Mouse (Mus musculus): ENCODE measurements around the gene Rtkn. TPM values are rescaled to one million over a fixed set of nuclear protein-coding genes. Genes with fewer than 3 reads are reported as not detected.

The Rtkn gene
- total and polyA plus RNA-seq, 3 experiments, result 5.4 to 8.3 TPM; not detected in 1

GRCm38 (mm10) chr6:83171063-83171462, 35.8 kb downstream of the Rtkn start:
- Histone ChIP-seq H3K9ac (ENCODE audit: control insufficient read depth, low read depth, low read length, poor library complexity, severe bottlenecking) (no peak overlapping the region), H3K9me3 (replicated peaks; ENCODE audit: insufficient read depth, low read length) (no peaks in the 10 kb centered on the region), H3K27me3 (ENCODE audit: control insufficient read depth in 1 of 2, insufficient read depth in 2 of 2, low read length in 2 of 2) (no peaks in the 10 kb centered on the region), H3K4me3 (ENCODE audit: control insufficient read depth in 1 of 2, insufficient read depth in 1 of 2, low read depth in 2 of 2, low read length in 2 of 2) (no peak overlapping the region), H3K36me3 (ENCODE audit: control insufficient read depth in 1 of 2, insufficient read depth in 2 of 2, low read length in 2 of 2) (peaks cover 0 to 7% of the 10 kb centered on the region in 2 experiments; a peak in 2 of 4 replicates), H3K79me2 (ENCODE audit: control insufficient read depth, insufficient read depth, low read length, poor library complexity) (peaks cover 3% of the 10 kb centered on the region), H3K27ac (ENCODE audit: control insufficient read depth, low read depth, low read length) (no peak overlapping the region), H3K4me1 (ENCODE audit: control insufficient read depth in 1 of 2, insufficient read depth in 2 of 2, low read length in 2 of 2) (peaks cover 4 to 8% of the 10 kb centered on the region in 2 experiments; a peak in 3 of 4 replicates)
- TF ChIP-seq GABPA (IDR thresholded peaks at IDR 0.05; ENCODE audit: low read depth, low read length) (no peak), POLR2AphosphoS5 (IDR thresholded peaks at IDR 0.05; ENCODE audit: borderline replicate concordance, low read depth, low read length) (no peak), CHD1 (IDR thresholded peaks at IDR 0.05; ENCODE audit: low read depth, low read length) (no peak), ZMIZ1 (IDR thresholded peaks at IDR 0.05; ENCODE audit: low read depth, low read length) (no peak), ETS1 (IDR thresholded peaks at IDR 0.05; ENCODE audit: low read depth, low read length) (no peak), ZC3H11A (IDR thresholded peaks at IDR 0.05; ENCODE audit: low read depth, low read length) (no peak)
- DNase-seq (ENCODE audit: low read depth, low spot score), result no peak

DNA sequence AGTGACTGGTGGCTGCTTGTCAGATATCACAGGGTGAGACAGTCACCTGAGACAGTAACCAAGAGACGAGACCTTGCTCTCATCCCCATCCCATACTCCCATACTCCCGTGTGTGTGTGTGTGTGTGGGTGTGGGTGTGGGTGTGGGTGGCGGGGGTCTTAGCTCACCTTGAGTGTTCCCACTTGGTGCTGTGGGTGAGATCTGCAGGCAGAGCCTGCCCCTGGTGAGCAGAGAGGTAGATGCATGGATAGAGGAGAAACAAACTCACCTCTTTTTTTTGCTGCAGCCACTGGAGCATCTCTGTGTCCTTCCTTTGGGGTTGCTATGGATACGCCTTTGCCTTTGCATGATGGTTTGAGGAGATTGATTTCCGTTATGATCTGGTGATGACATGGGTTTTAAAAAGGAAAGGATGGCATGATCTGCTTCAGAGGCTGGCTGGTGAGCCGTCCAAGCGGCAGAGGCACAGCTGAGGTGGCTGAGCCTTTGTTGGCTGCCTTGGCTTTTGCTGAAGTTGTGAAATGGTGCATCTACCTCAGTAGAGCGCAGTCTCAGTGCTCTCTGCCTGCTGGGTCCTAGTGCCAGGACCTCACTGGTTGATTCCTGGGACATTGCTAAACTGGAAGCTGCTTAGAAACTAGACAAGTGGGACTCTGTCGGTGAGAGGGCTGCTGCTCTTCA, 37.1 kb downstream of the Rtkn start:
- peaks cover 0 to 7% of the 10 kb centered on the region in 2 experiments; a peak in 2 of 4 replicates for H3K4me1 ChIP-seq (ENCODE audit: control insufficient read depth in 1 of 2, insufficient read depth in 2 of 2, low read length in 2 of 2)
- H3K27ac ChIP-seq (ENCODE audit: control insufficient read depth, low read depth, low read length), result no peak overlapping the region
- DNase-seq (ENCODE audit: low read depth, low spot score), result no peak
- H3K27me3 ChIP-seq (ENCODE audit: control insufficient read depth in 1 of 2, insufficient read depth in 2 of 2, low read length in 2 of 2), result no peaks in the 10 kb centered on the region
- no peak overlapping the region for H3K9ac ChIP-seq (ENCODE audit: control insufficient read depth, low read depth, low read length, poor library complexity, severe bottlenecking)
- TF ChIP-seq POLR2A (IDR thresholded peaks at IDR 0.05; ENCODE audit: control insufficient read depth in 1 of 2, insufficient read depth in 1 of 2, low read depth in 1 of 2, low read length in 2 of 2, poor library complexity in 1 of 2), result no peak
- TF ChIP-seq GATA1 (IDR thresholded peaks at IDR 0.05; ENCODE audit: low read depth, low read length), result no peak
- TF ChIP-seq CHD1 (IDR thresholded peaks at IDR 0.05; ENCODE audit: low read depth, low read length), result no peak
- no peak for TF ChIP-seq EP300 (IDR thresholded peaks at IDR 0.05; ENCODE audit: low read depth in 1 of 2, low read length in 2 of 2)
- TF ChIP-seq MYB (IDR thresholded peaks at IDR 0.05; ENCODE audit: low read depth, low read length), result no peak
- no peak for TF ChIP-seq ELF1 (IDR thresholded peaks at IDR 0.05; ENCODE audit: low read depth, low read length)
- no peak for TF ChIP-seq SMC3 (IDR thresholded peaks at IDR 0.05; ENCODE audit: low read depth, low read length)
- TF ChIP-seq BHLHE40 (IDR thresholded peaks at IDR 0.05; ENCODE audit: borderline replicate concordance, low read depth, low read length), result no peak
- no peak for TF ChIP-seq USF1 (IDR thresholded peaks at IDR 0.05; ENCODE audit: low read depth, low read length)
- no peak for TF ChIP-seq CHD2 (IDR thresholded peaks at IDR 0.05; ENCODE audit: low read length)
- no peak for TF ChIP-seq POLR2AphosphoS2 (IDR thresholded peaks at IDR 0.05; ENCODE audit: low read length)
- TF ChIP-seq MYC (IDR thresholded peaks at IDR 0.05; ENCODE audit: low read depth, low read length), result no peak
- TF ChIP-seq SIN3A (IDR thresholded peaks at IDR 0.05; ENCODE audit: low read length), result no peak
- no peak overlapping the region for H3K4me3 ChIP-seq (ENCODE audit: control insufficient read depth in 1 of 2, insufficient read depth in 1 of 2, low read depth in 2 of 2, low read length in 2 of 2)
- no peaks in the 10 kb centered on the region for H3K79me2 ChIP-seq (ENCODE audit: control insufficient read depth, insufficient read depth, low read length, poor library complexity)
- no peaks in the 10 kb centered on the region for H3K36me3 ChIP-seq (ENCODE audit: control insufficient read depth in 1 of 2, insufficient read depth in 2 of 2, low read length in 2 of 2)
- no peaks in the 10 kb centered on the region for H3K9me3 ChIP-seq (replicated peaks; ENCODE audit: insufficient read depth, low read length)

Measured in MEL (cell line).